8 mouse cellular contexts compared by ENCODE assay signal in the genomic region with DNA sequence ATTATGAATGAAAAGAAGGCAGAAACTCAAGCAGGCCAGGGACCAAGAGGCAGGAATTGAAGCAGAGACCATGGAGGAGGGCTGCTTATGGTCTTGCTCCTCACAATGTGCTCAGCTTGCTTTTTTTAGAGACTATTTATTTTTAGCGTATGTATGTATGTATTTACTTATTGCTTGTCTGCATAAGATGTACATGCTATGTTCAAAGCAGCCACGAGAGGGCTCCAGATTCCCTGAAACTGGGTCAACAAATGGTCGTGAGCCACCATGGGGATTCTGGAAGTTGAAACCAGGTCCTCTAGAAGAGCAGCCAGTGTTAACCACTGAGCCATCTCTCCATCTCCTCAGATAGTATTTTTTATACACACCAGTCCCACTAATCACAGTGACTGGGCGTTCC.
DNase-seq lines count a peak whose midpoint lies in the region.
"Not testable (repeated sequence)": the region's sequence is repeated elsewhere in the genome, so short reads cannot be mapped to it uniquely, and the experiment has no call there.

No protein-coding gene starts in this region.

- intact Hi-C loops in left cerebral cortex, postnatal 36 days (cut with DNase I) = not testable (repeated sequence)

- peak; percentile 49 for DNase-seq in A20 (ENCODE audit: low read depth, low spot score)
- peak; percentile 75 for DNase-seq in adrenal gland, postnatal 25 days
- DNase-seq in embryo, embryonic 11.5 days (ENCODE audit: low read depth, low spot score) = peak; percentile 9
- peak; percentile 94 for DNase-seq in heart, adult 11 months
- peak; percentile 90 for DNase-seq in kidney, postnatal 10 days
- peak; percentile 67 to 82 for DNase-seq in left cerebral cortex, postnatal 36 days (ENCODE audit: low spot score in 2 of 2)
- peak; percentile 25 for DNase-seq in neural tube, embryonic 10.5 days (ENCODE audit: extremely low spot score, low spot score)
- peak; percentile 53 to 80 for DNase-seq in spleen, postnatal 4 days (ENCODE audit: low spot score in 2 of 2)

Comparison
In these comparisons a context has a peak if more than half of its experiments do, and no peak if none do; other contexts are left out.
1. Peak in every context shown above with its lines: DNase-seq.
2. DNase-seq: peak in every context shown above with its lines; median percentile 94 in heart, adult 11 months; 90 in kidney, postnatal 10 days; 75 in adrenal gland, postnatal 25 days; 74 in left cerebral cortex, postnatal 36 days; 66 in spleen, postnatal 4 days; 49 in A20; 25 in neural tube, embryonic 10.5 days; 9 in embryo, embryonic 11.5 days.